In genomic region chr14:102706704-102707336, GRCm38 (mm10) we compare ENCODE assay signal across 19 mouse cellular contexts.
"Had no signal": no experiment of that assay in that cellular context is flagged by ENCODE, and none has a peak within 500 bp of the region (broad histone marks: within the 10 kb centered on the region; RNA-seq: fewer than 3 reads in every experiment).

No protein-coding gene starts in this region.

- H3K4me2 ChIP-seq: liver, embryonic 13.5 days; lung, embryonic 15.5 days; midbrain, embryonic 11.5 days; midbrain, embryonic 15.5 days; neural tube, embryonic 12.5 days; stomach, embryonic 15.5 days had no signal

- H3K4me3 ChIP-seq: layer of hippocampus, adult 2 months; liver, embryonic 13.5 days; lung, embryonic 15.5 days; megakaryocyte, embryonic 14.5 days; midbrain, embryonic 15.5 days; neural tube, embryonic 12.5 days; stomach, embryonic 15.5 days had no signal

- H3K4me1 ChIP-seq: liver, embryonic 13.5 days; lung, embryonic 15.5 days; megakaryocyte, embryonic 14.5 days; midbrain, embryonic 15.5 days; stomach, embryonic 15.5 days had no signal

- H3K36me3 ChIP-seq: liver, embryonic 13.5 days; lung, embryonic 15.5 days; midbrain, embryonic 15.5 days; neural tube, embryonic 12.5 days; stomach, embryonic 15.5 days had no signal

- H3K9me3 ChIP-seq: liver, embryonic 13.5 days; lung, embryonic 15.5 days; megakaryocyte, embryonic 14.5 days; midbrain, embryonic 15.5 days; neural tube, embryonic 12.5 days; stomach, embryonic 15.5 days had no signal

- H3K27me3 ChIP-seq: liver, embryonic 13.5 days; lung, embryonic 15.5 days; megakaryocyte, embryonic 14.5 days; midbrain, embryonic 15.5 days; neural tube, embryonic 12.5 days; stomach, embryonic 15.5 days had no signal

- H3K9ac ChIP-seq: liver, embryonic 13.5 days; liver, postnatal 0 days; lung, embryonic 15.5 days; midbrain, embryonic 15.5 days; neural tube, embryonic 12.5 days; stomach, embryonic 15.5 days had no signal

- ATAC-seq: intestine, embryonic 16.5 days; liver, postnatal 0 days; midbrain, embryonic 15.5 days had no signal

- H3K27ac ChIP-seq: liver, embryonic 13.5 days; lung, embryonic 15.5 days; macrophage; midbrain, embryonic 15.5 days; neural tube, embryonic 12.5 days; stomach, embryonic 15.5 days had no signal

- DNase-seq: kidney, adult 2 months; kidney, postnatal 10 days; kidney, postnatal 4 days; liver; liver, embryonic 13.5 days; liver, postnatal 0 days; lung, postnatal 14 days; retina, postnatal 1 day; right cerebral cortex, postnatal 14 days; thymus, postnatal 4 days had no signal
